Mouse (Mus musculus): ENCODE measurements at regions not wholly inside any gene's neighbourhood (a gene's known extent, or its start where the extent isn't known, plus 50 kb on each side); places are given as distances from the start of the nearest gene placed in this dataset.

DNA sequence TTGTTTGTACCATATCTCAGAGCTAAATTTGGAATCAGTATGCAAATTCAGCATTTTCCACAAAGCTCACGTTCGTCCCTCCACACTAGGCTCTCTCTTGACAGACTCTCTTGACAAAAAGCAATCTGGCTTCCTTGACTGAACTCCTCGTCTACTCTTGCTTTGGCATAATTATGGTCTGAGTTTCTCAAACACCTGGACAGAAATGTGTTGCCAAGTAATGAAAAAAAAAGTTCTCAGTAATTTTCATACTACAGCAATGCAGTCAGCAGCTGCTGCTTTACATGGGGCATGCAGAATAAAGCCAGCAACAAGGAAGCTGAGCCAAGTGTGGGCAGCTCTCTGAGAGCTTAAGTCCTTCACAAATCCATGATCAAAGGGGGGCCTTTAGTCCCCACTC is 932.7 kb downstream of the Galc start:
- no peak overlapping the region for H3K4me2 ChIP-seq
- H3K27me3 ChIP-seq (replicated peaks): no peaks in the 10 kb centered on the region
- WGBS: 59% methylated on average over 3 of the region's 3 CpGs
- H3K36me3 ChIP-seq: no peaks in the 10 kb centered on the region
- H3K4me1 ChIP-seq (replicated peaks): no peaks in the 10 kb centered on the region
- no peak overlapping the region for H3K27ac ChIP-seq (ENCODE audit: poor library complexity, severe bottlenecking)
- no peak overlapping the region for H3K9ac ChIP-seq
- H3K9me3 ChIP-seq (replicated peaks): no peaks in the 10 kb centered on the region
- no peak for ATAC-seq (ENCODE audit: insufficient number of reproducible peaks, low FRiP score)
- H3K4me3 ChIP-seq: no peak overlapping the region

DNA sequence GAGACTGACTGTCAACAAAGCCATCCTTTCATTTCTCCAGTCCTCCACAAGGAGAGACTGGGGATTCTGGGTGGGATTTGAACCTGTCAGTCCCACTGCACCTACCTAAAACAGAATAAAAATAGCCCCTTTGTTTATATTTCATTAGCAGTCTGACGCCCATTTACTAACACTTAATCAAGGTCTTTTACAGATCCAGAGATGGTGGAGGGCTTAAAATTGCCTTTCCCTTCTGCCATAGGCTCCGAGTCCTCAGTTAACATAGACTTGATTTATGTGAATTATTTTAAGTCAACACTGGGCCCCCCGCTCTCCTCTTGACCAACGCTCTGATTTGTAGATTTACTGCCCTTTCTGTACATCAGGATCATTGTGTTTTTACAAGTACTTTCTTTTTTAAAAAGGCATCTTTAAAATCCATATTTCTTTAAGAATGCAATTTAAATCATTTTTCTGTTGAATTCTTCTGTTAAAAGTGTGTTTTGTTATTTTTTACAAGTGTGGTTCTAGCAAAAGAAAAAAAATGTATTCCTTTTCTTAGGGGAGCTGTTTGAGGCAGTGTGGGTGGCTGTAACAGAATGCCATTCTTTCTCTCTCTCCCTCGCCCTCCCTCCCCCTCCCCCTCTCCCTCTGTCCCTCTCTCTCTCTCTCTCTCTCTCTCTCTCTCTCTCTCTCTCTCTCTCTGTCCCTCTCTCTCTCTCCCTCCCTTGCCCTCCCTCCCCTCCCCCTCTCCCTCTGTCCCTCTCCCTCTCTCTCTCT is 946.8 kb downstream of the Galc start:
- no peak for ATAC-seq (ENCODE audit: insufficient number of reproducible peaks, low FRiP score)
- H3K27me3 ChIP-seq (replicated peaks): no peaks in the 10 kb centered on the region
- H3K9me3 ChIP-seq (replicated peaks): no peaks in the 10 kb centered on the region
- no peak overlapping the region for H3K4me2 ChIP-seq
- H3K4me3 ChIP-seq: no peak overlapping the region
- H3K27ac ChIP-seq (ENCODE audit: poor library complexity, severe bottlenecking): no peak overlapping the region
- no peaks in the 10 kb centered on the region for H3K36me3 ChIP-seq
- WGBS: 51% methylated on average over 5 of the region's 5 CpGs
- H3K4me1 ChIP-seq (replicated peaks): no peaks in the 10 kb centered on the region
- no peak overlapping the region for H3K9ac ChIP-seq

DNA sequence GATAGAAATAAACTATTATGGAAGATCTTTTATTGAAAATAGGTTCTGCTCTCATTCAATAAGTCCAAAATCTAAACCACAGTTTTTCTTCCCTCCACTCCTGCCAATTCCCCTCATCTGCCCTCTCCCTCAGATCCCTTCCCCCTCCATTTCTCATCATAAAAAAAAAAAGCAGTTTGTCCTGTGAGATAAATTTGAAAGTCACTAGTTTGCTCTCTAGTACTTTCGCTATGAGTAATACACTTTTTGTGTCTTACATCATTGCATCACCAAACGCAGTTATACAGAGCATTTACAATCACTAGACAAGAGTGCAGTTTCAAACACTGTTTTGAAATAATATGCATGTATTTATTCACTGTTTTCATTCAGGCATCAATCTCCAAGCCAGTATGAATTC is 980.5 kb downstream of the Galc start:
- ATAC-seq (ENCODE audit: insufficient number of reproducible peaks, low FRiP score): no peak
- no peak overlapping the region for H3K9ac ChIP-seq
- H3K27ac ChIP-seq (ENCODE audit: poor library complexity, severe bottlenecking): no peak overlapping the region
- H3K4me1 ChIP-seq (replicated peaks): no peaks in the 10 kb centered on the region
- H3K9me3 ChIP-seq (replicated peaks): no peaks in the 10 kb centered on the region
- H3K4me3 ChIP-seq: no peak overlapping the region
- H3K36me3 ChIP-seq: no peaks in the 10 kb centered on the region
- no peak overlapping the region for H3K4me2 ChIP-seq
- WGBS: 75% methylated on average over 2 of the region's 2 CpGs
- no peaks in the 10 kb centered on the region for H3K27me3 ChIP-seq (replicated peaks)

DNA sequence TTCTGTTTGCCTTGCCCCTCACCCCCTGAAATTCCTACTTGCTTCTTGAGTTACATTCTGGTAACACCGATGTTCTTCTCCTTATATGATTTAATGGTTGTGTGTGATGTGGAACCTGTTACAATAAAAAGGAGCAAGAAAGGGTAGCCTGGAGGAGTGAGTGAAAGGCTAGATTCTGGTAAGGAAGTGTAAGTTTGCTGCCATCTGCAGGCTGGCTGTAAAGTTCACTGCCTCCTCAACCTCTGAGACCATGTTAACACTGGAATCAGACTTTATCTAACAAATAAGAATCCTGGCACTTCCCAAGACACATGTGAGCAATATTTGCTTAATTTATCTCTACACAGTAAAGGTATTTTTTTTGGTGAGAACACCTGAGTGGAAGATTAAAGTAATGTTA is 980.9 kb downstream of the Galc start:
- Histone ChIP-seq H3K27ac (ENCODE audit: poor library complexity, severe bottlenecking) (no peak overlapping the region), H3K4me2 (no peak overlapping the region), H3K9me3 (replicated peaks) (no peaks in the 10 kb centered on the region), H3K27me3 (replicated peaks) (no peaks in the 10 kb centered on the region), H3K36me3 (no peaks in the 10 kb centered on the region), H3K9ac (no peak overlapping the region), H3K4me1 (replicated peaks) (no peaks in the 10 kb centered on the region), H3K4me3 (no peak overlapping the region)
- WGBS: 59% methylated on average over 1 of the region's 1 CpGs
- no peak for ATAC-seq (ENCODE audit: insufficient number of reproducible peaks, low FRiP score)
